ENCODE assay signal across 8 mouse cellular contexts in genomic region chr11:107417041-107417583, GRCm38 (mm10). TPM values are rescaled to one million over a fixed set of nuclear protein-coding genes. Genes with fewer than 3 reads are reported as not detected.
A peak's percentile ranks its signal among the peaks of the same experiment; 100 is the strongest.
DNase-seq lines count a peak whose midpoint lies in the region; ATAC-seq and TF ChIP-seq lines count a peak whose summit lies in the region.

No protein-coding gene starts in this region.

- peak overlapping the region; percentile 37; the same call in 1 of the 2 replicates for H3K9ac ChIP-seq in forebrain, embryonic 14.5 days (ENCODE audit: low read length)
- no peak overlapping the region for H3K9ac ChIP-seq in hindbrain, postnatal 0 days (replicated peaks; ENCODE audit: low read length)
- peak overlapping the region; percentile 65 for H3K9ac ChIP-seq in liver, embryonic 13.5 days

- 19% methylated on average over 14 of the region's 14 CpGs for WGBS in forebrain, embryonic 14.5 days
- 34% methylated on average over 14 of the region's 14 CpGs for WGBS in hindbrain, postnatal 0 days
- WGBS in liver, embryonic 13.5 days (ENCODE audit: insufficient replicate concordance) = 10% methylated on average over 14 of the region's 14 CpGs

- no peaks in the 10 kb centered on the region for H3K36me3 ChIP-seq in forebrain, embryonic 14.5 days (ENCODE audit: control insufficient read depth, insufficient read depth, low read length)
- no peaks in the 10 kb centered on the region for H3K36me3 ChIP-seq in hindbrain, postnatal 0 days (ENCODE audit: insufficient read depth, low read length)
- H3K36me3 ChIP-seq in liver, embryonic 13.5 days = peaks cover 4% of the 10 kb centered on the region; the same call in 1 of the 2 replicates

- H3K27ac ChIP-seq in forebrain, embryonic 14.5 days (ENCODE audit: low read depth, low read length) = peak overlapping the region; percentile 87
- peak overlapping the region; percentile 75 for H3K27ac ChIP-seq in hindbrain, postnatal 0 days
- peak overlapping the region; percentile 89 for H3K27ac ChIP-seq in liver, embryonic 13.5 days

- TF ChIP-seq CTCF in hindbrain, postnatal 0 days (IDR thresholded peaks at IDR 0.05; ENCODE audit: low read depth) = no peak

- H3K27me3 ChIP-seq in forebrain, embryonic 14.5 days (replicated peaks; ENCODE audit: control insufficient read depth, insufficient read depth, low read length) = no peaks in the 10 kb centered on the region
- no peaks in the 10 kb centered on the region for H3K27me3 ChIP-seq in hindbrain, postnatal 0 days (ENCODE audit: insufficient read depth, low read length)
- no peaks in the 10 kb centered on the region for H3K27me3 ChIP-seq in liver, embryonic 13.5 days

- peaks cover 49% of the 10 kb centered on the region for H3K4me1 ChIP-seq in forebrain, embryonic 14.5 days (ENCODE audit: control insufficient read depth, insufficient read depth, low read length)
- 0 out of 2 replicates have a peak, but pooled peaks cover 16% of the 10 kb centered on the region for H3K4me1 ChIP-seq in hindbrain, postnatal 0 days (ENCODE audit: insufficient read depth, low read length)
- peaks cover 88% of the 10 kb centered on the region for H3K4me1 ChIP-seq in liver, embryonic 13.5 days (replicated peaks)

- peak; percentile 99 for DNase-seq in 416B (ENCODE audit: low read depth)
- DNase-seq in T-cell, adult 2 months (ENCODE audit: low spot score) = peak; percentile 92
- no peak for DNase-seq in forebrain, embryonic 14.5 days (ENCODE audit: low spot score)
- DNase-seq in hindbrain, postnatal 0 days (ENCODE audit: low spot score) = peak; percentile 20
- DNase-seq in liver, embryonic 13.5 days = peak; percentile 56
- DNase-seq in naive thymus-derived CD4-positive, alpha-beta T cell, adult 2 months (ENCODE audit: low read depth) = peak; percentile 92
- peak; percentile 73 for DNase-seq in urinary bladder, postnatal 14 days (ENCODE audit: low spot score)
- DNase-seq in cerebellum, postnatal 25 days = no peak

- no peaks in the 10 kb centered on the region for H3K9me3 ChIP-seq in forebrain, embryonic 14.5 days (replicated peaks; ENCODE audit: control insufficient read depth, low read length)
- H3K9me3 ChIP-seq in hindbrain, postnatal 0 days (ENCODE audit: low read length) = no peaks in the 10 kb centered on the region
- no peaks in the 10 kb centered on the region for H3K9me3 ChIP-seq in liver, embryonic 13.5 days (replicated peaks)

- peak; percentile 17; the same call in 1 of the 2 replicates for ATAC-seq in forebrain, embryonic 14.5 days
- 0 out of 2 replicates have a peak, but pooled peaks have one; percentile 10 for ATAC-seq in hindbrain, postnatal 0 days
- peak; percentile 88 for ATAC-seq in liver, embryonic 13.5 days (ENCODE audit: low read depth)

- H3K4me2 ChIP-seq in forebrain, embryonic 14.5 days (ENCODE audit: low read length) = peak overlapping the region; percentile 42; the same call in 1 of the 2 replicates
- H3K4me2 ChIP-seq in hindbrain, postnatal 0 days (ENCODE audit: low read depth, low read length) = peak overlapping the region; percentile 8; the same call in 1 of the 2 replicates
- H3K4me2 ChIP-seq in liver, embryonic 13.5 days = peak overlapping the region; percentile 71

- H3K4me3 ChIP-seq in forebrain, embryonic 14.5 days (ENCODE audit: low read depth, low read length) = no peak overlapping the region
- H3K4me3 ChIP-seq in hindbrain, postnatal 0 days (ENCODE audit: low read length) = no peak overlapping the region
- H3K4me3 ChIP-seq in liver, embryonic 13.5 days (replicated peaks) = peak overlapping the region; percentile 50

RNA-seq across cellular contexts. Expression of gene Pitpnc1, which starts 53.4 kb away (rescaled TPM):
- polyA plus RNA-seq in forebrain, embryonic 14.5 days (2014; fragmentation: Nextera tagmentation; extraction: Ambion mirVana) = 31.4 and 38.9 TPM in 2 replicates
- total RNA-seq in hindbrain, postnatal 0 days (2014; rRNA removed) = 41.0 and 42.2 TPM in 2 replicates
- 43.6 and 44.8 TPM in 2 replicates for polyA plus RNA-seq in hindbrain, postnatal 0 days (2015; fragmentation: Nextera tagmentation; extraction: Ambion mirVana)
- 7.4 and 8.3 TPM in 2 replicates for polyA plus RNA-seq in liver, embryonic 13.5 days (2015; fragmentation: Nextera tagmentation; extraction: Ambion mirVana)

Comparison
In these comparisons a context has a peak if more than half of its experiments do, and no peak if none do; other contexts are left out.
1. DNase-seq: peak in 416B (single experiment), T-cell, adult 2 months (single experiment), hindbrain, postnatal 0 days (single experiment), liver, embryonic 13.5 days (single experiment), naive thymus-derived CD4-positive, alpha-beta T cell, adult 2 months (single experiment) and urinary bladder, postnatal 14 days (single experiment); none in forebrain, embryonic 14.5 days (single experiment) and cerebellum, postnatal 25 days (0 of 2).
2. ATAC-seq: peak in every context shown above with its lines; median percentile 88 in liver, embryonic 13.5 days; 17 in forebrain, embryonic 14.5 days; 10 in hindbrain, postnatal 0 days.
3. H3K4me2 ChIP-seq: peak in every context shown above with its lines; median percentile 71 in liver, embryonic 13.5 days; 42 in forebrain, embryonic 14.5 days; 8 in hindbrain, postnatal 0 days.
4. Peak in every context shown above with its lines, with median percentiles within 50 percentile points of each other: H3K27ac ChIP-seq.